Mouse (Mus musculus): Measurements from ENCODE around the gene Gnai2.

Gene Gnai2

DNA sequence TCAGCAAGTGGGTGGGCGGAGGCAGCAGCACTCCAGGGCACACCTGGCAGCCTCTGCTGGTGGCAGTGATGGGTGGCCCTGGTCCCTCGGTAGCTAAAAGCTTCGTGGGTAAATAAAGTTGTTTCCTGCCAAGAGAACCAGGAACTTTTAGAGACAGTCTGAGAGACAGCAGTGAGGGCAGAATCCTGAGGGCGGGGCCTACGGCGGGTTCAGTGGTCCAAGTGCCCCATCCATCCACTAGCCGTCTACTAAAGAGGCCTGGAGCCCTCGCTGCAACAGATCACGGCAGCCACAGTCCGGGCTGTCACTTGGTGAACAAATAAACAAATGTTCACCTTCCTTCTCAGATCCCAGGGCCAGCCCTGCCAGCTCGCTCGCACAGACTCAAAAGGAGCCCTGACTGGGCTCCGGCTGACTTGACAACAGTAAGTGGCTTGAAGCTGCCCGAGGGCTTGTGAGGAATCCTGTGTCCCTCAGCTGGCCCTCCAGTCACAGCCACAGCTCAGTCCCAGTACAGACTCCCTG, 5.2 kb downstream of the Gnai2 start:
- no peak for DNase-seq

GRCm38 (mm10) chr9:107629411-107629730, 5.8 kb downstream of the Gnai2 start:
- no peak for DNase-seq

GRCm38 (mm10) chr9:107628721-107629410, 6.3 kb downstream of the Gnai2 start:
- DNase-seq, result peak; percentile 59

DNA sequence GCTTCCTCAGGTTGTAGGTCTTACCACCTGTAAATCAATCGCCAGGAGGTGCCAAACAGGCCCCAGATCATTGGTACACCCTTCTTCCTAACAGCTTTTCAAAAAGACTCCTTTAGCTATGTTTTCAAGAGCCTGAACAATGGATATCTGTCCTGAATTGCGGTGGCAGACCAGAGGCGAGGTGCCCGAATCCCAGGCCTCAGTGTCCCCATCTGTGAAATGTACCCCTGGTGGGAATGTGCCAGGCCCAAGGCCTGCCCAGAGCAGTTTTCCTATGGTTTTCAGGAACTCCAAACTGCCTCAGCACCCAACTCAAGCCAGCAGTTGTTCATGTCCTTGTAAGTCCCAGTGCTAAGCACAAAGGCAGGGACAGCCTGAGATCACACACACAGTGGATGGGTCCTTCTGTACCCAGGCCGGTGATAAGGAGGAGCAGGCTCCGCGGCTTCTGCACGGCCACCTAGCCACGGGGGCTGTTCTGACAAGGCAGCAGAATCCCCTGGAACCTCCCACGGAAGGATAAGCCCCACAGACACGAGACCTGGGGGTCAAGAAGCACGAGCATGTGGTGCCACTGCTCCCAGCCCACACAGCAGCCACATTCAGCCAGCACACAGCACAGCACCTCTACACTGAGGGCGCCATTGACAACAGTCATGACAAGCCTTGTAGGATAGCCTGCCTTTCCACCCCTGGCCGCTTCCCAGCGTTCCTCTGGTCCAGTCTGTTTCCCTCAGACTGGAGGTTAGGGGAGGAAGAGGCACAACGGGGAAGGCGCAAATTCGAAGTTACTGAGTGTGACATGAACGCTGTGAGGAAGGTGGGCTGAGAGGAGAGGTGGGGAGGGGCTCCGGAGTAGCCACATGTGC, 7.5 kb downstream of the Gnai2 start:
- DNase-seq, result no peak

- peak; percentile 92 for DNase-seq
Observed at GRCm38 (mm10) chr9:107626844-107627277, 8.3 kb downstream of the Gnai2 start.

- no peak for DNase-seq
Observed at GRCm38 (mm10) chr9:107626158-107626843, 8.9 kb downstream of the Gnai2 start.

DNA sequence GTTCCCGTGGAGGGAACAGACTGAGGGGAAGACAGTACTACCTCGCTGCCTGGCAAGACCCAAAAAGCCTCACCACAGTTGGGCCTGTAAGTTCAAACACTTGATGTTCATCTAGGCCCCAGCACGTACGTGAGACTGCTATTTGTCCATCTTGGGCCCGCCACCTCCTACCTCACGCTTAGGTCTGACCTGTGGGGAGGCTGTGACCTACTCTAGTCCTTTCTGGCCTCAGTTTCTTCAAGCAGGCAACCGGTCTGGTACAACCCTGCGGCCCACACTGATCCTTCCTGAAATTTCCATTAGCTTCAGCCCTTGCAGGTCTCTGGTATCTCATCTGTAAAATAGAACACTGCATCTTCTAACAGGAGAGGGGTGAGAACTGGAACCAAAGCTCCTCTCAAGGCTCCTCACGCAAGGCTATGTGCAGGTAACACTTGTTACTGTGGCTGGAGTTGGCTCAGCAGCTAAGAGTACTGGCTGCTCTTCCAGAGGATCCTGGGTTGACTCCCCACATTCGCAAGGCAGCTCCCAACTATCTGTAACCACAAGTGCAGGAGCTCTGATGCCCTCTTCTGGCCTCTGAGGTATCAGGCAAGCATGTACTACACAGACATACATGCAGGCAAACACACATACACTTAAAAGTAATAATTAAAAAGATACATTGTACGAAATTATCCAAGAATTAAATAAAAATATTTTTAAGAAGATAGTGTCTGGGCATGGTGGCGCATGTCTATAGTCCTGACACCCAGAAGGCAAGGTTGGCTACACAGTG, 9.6 kb downstream of the Gnai2 start:
- no peak for DNase-seq

GRCm38 (mm10) chr9:107624951-107625350, 10.2 kb downstream of the Gnai2 start:
- no peak for DNase-seq

- no peak for DNase-seq
Observed at GRCm38 (mm10) chr9:107624539-107624938, 10.6 kb downstream of the Gnai2 start.

DNA sequence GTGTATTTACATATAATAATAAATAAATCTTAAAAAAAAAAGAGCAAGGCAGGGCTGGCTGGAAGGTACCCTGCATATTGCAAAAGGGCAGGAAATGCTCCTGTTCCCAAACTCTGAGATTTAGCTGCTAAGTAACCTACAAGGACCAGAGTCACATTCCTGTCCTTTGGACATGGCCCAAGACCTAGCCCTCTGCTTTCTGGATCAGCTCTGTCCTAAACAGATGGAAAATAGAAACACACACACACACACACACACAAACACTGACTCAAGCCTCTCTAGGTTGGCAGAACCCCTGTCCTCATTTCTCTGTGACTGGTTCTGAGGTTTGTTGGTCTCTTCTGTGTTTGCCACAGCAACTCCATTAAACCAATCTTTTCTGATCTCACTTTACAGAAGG, 14.2 kb downstream of the Gnai2 start:
- no peak for DNase-seq

DNA sequence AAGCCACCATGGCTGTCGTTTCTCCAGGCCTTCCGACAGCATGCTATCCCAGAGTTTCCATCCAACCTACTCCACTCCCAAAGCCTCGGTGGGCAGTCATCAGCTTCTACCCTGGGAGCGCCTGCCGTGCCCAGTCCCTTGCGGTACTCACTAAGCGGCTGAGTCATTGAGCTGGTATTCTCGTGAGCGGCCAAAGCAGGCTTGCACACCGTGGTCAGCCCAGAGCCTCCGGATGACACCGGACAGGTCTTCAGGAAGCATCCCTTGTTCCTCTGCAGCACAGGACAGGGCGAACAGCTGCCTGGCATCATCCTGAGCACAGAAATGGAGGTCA, 15.7 kb downstream of the Gnai2 start:
- DNase-seq, result no peak

DNA sequence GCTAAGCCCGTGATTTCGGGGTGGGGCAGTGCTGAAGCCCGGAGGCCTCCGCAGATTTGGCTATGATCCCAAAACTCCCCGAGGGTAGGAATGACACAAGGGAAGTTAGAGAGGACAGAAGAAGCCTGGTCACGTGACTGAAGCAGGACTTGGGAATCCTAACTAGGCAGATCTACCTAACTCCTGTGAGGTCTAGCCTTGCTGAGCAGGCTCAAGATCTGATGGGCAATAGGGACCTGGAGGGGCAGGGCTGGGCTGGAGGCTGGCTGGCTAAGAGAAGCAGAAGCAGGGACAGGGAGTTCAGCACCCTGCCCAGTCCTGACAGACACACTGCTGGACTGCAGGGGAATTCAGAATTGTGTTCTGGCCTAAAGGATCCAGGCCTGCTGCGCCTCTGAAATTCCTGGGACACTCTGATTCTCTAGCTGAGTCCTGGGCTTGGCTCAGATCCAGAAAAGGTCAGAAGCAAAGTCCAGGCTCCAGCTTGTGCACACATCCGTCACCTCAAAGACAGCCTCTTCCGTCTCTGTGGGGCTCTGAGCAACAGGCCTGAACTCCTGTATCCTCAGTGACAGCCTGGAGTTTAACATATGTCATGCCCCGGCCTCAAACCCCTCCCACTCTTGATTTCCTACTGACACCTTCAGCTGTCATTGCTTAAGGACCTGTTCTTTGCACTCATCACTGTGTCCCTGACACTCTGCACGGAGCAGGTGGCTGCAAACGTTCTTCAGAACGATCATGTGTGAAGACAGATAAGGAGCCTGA, 16.2 kb downstream of the Gnai2 start:
- peak; percentile 70 for DNase-seq

DNA sequence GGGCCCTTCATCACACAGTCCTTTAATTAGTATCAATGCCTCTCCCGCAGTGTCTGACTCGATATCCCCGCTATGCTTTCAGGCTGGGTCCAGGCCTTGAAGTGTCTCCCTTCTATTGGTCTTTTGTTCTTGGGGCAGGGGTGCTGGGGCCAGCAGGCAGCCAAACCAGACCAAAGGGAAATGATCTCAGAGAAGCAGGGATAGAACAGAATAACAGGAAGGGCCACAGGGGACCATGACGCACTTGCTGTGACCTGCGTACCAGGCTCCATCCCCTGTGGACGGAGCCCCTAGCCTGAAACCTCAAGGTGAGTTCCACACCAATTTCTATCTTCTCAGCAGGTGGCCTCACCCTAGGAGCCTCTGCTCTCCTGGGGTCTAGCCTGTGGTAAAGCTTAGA, 17.1 kb downstream of the Gnai2 start:
- no peak for DNase-seq

DNA sequence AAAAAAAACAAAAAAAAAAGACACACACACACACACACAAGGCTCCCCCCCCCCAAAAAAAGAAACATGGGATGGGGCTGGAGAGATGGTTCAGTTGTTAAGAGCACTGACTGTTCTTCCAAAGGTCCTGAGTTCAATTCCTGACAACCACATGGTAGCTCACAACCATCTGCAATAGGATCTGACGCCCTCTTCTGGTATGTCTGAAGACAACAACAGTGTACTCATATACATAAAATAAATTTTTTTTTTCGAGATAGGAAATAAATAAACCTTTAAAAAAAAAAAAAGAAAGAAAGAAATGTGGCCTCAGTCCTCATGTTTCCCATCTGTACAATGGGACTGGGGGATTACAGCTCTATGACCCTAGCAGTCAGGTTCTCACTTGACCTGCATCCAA, 17.7 kb downstream of the Gnai2 start:
- no peak for DNase-seq

DNA sequence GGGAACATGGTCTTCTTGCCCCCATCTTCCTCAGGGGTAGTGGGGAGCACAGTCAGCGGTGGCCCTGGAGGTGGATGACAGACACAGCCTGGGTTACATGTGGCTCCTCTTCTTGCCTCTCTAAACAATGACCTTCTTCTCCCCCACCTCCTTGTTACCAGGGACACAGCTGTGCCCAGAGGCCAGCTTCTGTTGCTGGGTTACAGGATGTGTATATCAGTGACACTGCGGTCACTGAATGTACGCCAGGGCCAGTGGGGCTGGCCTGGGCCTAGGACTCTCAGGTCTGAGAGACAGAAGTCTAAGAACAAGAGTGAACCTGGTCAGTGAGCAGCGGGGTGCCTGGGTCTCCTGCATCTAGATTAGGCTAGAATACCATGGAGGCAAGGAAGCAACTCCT, 20.1 kb downstream of the Gnai2 start:
- DNase-seq, result no peak

GRCm38 (mm10) chr9:107612945-107613569, 22.1 kb downstream of the Gnai2 start:
- DNase-seq, result no peak

DNA sequence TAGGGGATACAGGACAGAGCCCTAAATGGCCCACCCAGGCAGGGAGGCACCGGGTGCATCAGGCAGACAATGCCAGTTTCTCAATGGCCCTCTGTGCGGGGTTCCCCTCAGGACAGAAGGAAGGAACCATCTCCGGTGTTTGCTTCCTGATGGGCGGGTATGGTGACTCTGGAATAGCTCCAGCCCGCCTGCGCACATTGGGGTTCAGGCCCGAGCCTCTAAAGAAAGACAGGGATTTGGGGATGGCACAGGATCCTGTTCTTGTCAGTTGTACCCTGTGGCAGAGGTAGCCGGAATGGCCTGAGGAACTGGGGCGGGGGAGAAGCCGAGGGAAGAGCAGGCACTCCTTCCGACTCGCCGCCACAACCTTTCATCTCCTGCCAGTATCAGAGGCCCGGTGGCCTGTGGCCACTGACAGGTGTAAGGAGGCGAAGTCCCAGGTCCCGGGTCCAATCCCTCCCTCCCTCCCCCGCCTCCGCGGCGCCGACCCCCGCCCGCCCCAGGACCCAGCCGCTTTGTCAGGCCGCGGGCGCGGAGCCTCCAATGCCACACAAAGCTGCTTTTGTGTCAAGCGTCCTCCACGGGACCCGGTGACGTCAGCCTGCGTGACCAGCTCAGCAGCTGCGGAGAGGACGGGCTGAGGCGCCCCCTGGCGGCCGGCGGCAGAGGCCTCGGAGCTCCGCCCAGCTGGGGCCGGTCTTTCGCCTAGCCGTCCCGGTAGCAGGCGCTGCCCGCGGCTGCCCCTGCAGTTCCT, 22.8 kb downstream of the Gnai2 start:
- DNase-seq, result peak; percentile 100

DNA sequence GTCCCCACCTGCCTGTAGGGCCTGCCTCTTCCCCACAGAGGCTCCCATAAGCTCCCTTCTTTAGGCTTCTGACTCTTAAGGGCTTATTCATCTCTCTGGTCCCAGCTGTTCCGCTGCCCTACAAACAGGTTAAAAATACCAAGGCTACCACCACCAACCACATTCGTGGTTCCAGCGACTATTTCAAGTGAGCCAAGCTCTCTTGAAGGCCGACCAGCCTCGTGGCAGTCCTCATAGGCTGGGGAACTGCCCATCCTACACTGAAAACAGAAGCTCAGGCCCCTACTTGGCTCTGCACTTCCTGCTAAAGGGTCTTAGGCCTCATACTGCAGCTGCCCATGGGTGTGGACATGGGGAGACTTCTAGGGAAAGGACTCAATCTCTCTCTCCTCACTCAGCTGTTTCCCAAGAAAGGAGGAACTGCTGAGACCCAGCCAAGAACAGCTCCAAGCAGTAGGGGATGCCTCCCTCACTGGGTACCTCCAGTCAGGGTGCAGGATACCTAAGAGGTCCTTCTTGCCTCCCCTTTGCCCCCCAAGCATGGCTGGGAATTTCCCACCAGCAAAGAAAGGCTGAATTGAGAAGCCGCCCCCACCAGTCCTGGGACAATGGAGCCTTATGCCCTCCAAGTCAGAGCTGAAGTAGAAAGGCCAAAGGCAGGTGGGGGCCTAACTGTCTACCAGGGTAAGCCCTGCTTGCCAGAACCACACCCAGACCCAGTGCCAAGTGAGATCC, 23.5 kb downstream of the Gnai2 start:
- DNase-seq, result no peak

DNA sequence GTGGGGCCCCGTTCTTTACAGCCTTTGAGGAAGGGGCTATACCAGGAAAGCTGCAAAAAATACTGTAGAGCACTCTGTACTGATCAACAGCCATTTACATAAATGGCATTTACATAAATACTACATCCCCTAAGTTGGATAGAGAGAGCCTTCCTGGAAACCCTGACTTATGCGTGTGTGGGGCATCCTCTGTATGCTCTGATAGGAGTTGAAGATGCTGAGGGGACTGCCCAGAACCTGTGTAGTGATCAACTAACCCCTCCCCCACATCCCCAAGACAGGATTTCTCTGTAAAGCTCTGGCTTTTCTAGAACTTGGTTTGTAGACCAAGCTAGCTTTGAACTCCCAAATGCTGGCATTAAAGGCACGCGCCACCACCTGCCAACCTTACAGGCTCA, 25.7 kb downstream of the Gnai2 start:
- DNase-seq, result no peak
